8 mouse cellular contexts compared by ENCODE assay signal in the genomic region with DNA sequence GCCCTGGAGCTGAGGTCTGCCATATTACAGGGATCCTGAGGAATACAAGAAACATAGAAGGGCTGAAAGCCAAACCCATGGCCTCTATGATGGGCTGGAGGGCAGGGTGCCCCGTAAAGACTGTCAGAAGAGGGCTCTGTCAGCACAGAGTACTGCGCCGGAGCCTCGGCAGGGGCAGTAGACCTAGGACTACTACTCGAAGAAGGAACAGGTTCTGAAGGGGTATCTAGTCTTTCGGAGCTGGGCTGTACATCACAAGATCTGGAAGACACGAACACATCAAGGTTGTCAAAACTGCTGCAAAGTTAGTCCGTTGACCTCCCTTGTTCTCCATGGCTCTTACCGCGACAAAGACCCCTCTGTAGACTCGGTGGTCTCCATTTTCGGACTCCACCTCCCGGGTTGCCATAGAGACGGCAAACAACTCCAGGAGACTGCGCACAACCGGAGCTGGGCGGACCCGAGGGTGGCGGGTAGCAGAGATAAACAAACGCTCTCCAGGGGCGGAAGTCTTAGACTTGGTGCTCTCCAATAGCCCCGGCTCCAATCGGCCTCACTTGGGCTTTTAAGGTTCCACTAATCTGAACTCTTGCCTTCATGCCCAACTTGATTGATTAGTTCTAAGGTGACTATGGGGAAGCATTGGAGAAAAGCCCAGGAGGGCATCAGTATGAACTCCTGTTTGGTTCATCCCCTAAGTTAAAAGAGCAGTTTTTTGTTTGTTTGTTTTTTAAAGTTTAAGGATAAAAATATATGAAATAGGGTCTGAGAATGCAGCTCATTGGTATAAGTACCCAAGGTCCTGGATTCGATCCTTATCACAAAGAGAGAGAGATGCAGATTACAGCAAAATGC. TPM values are rescaled to one million over a fixed set of nuclear protein-coding genes. Genes with fewer than 3 reads are reported as not detected.
DNase-seq lines count a peak whose midpoint lies in the region; ATAC-seq and TF ChIP-seq lines count a peak whose summit lies in the region.

A gene (minus strand): TSS at position 434 of the 855 bp plus-strand sequence.

- H3K4me2 ChIP-seq in midbrain, embryonic 16.5 days (ENCODE audit: low read length), result peak within 1 kb of the TSS; percentile 56

- peak within 1 kb of the TSS; percentile 29; the same call in 1 of the 2 replicates for H3K4me3 ChIP-seq in left cerebral cortex, adult 2 months
- H3K4me3 ChIP-seq in embryonic facial prominence, embryonic 10.5 days, result peak within 1 kb of the TSS; percentile 52
- H3K4me3 ChIP-seq in liver, adult 2 months (ENCODE audit: insufficient read depth, low read depth, low read length), result no peak within 1 kb of the TSS
- peak within 1 kb of the TSS; percentile 35 for H3K4me3 ChIP-seq in midbrain, embryonic 16.5 days (ENCODE audit: low read depth, low read length)

- ATAC-seq in midbrain, embryonic 16.5 days, result no peak
- ATAC-seq in megakaryocyte, adult 5-6 weeks (ENCODE audit: poor library complexity, severe bottlenecking), result no peak

- no peak within 1 kb of the TSS for H3K27ac ChIP-seq in left cerebral cortex, adult 2 months
- H3K27ac ChIP-seq in embryonic facial prominence, embryonic 10.5 days (replicated peaks), result peak within 1 kb of the TSS; percentile 65
- H3K27ac ChIP-seq in liver, adult 2 months (replicated peaks; ENCODE audit: insufficient read depth, low read depth, low read length), result no peak within 1 kb of the TSS
- peak within 1 kb of the TSS; percentile 50 for H3K27ac ChIP-seq in midbrain, embryonic 16.5 days (ENCODE audit: low read length)

- H3K27me3 ChIP-seq in embryonic facial prominence, embryonic 10.5 days (replicated peaks; ENCODE audit: low read depth, poor library complexity, severe bottlenecking), result no peaks in the 10 kb centered on the region
- H3K27me3 ChIP-seq in liver, adult 2 months (ENCODE audit: control insufficient read depth, insufficient read depth, low read length), result no peaks in the 10 kb centered on the region
- H3K27me3 ChIP-seq in midbrain, embryonic 16.5 days (ENCODE audit: control insufficient read depth, insufficient read depth, low read depth, low read length), result no peaks in the 10 kb centered on the region

- no peak for DNase-seq in left cerebral cortex, adult 2 months (ENCODE audit: extremely low spot score in 1 of 2, low spot score in 2 of 2)
- no peak for DNase-seq in left cerebral cortex, adult 11 months (ENCODE audit: low spot score)
- peak; percentile 79 for DNase-seq in embryonic facial prominence, embryonic 10.5 days (ENCODE audit: low spot score)
- DNase-seq in heart, postnatal 4 days, result peak; percentile 27
- peak; percentile 89 for DNase-seq in liver, adult 2 months (ENCODE audit: extremely low read depth, low read depth, low spot score)
- DNase-seq in urinary bladder, postnatal 25 days (ENCODE audit: low spot score), result no peak

- H3K4me1 ChIP-seq in embryonic facial prominence, embryonic 10.5 days, result peaks cover 30% of the 10 kb centered on the region
- H3K4me1 ChIP-seq in liver, adult 2 months (ENCODE audit: control insufficient read depth, insufficient read depth, low read length), result peaks cover 4% of the 10 kb centered on the region
- H3K4me1 ChIP-seq in midbrain, embryonic 16.5 days (ENCODE audit: control insufficient read depth, insufficient read depth, low read length), result peaks cover 5% of the 10 kb centered on the region; the same call in 1 of the 2 replicates

- H3K79me2 ChIP-seq in liver, adult 2 months (ENCODE audit: control insufficient read depth, insufficient read depth, low read length), result 0 out of 2 replicates have a peak, but pooled peaks cover 2% of the 10 kb centered on the region

- H3K36me3 ChIP-seq in embryonic facial prominence, embryonic 10.5 days (replicated peaks), result peaks cover 16% of the 10 kb centered on the region
- no peaks in the 10 kb centered on the region for H3K36me3 ChIP-seq in liver, adult 2 months (ENCODE audit: control insufficient read depth, insufficient read depth, low read length)
- H3K36me3 ChIP-seq in midbrain, embryonic 16.5 days (ENCODE audit: control insufficient read depth, insufficient read depth, low read length), result peaks cover 3% of the 10 kb centered on the region; the same call in 1 of the 2 replicates

- no peak within 1 kb of the TSS for H3K9ac ChIP-seq in liver, adult 2 months (ENCODE audit: low read depth, low read length)
- H3K9ac ChIP-seq in midbrain, embryonic 16.5 days (ENCODE audit: low read depth, low read length), result peak within 1 kb of the TSS; percentile 0; the same call in 1 of the 2 replicates

- TF ChIP-seq POLR2A in liver, adult 2 months (IDR thresholded peaks at IDR 0.05; ENCODE audit: extremely low read depth, insufficient read depth, low read length), result no peak

- intact Hi-C loops in left cerebral cortex, adult 2 months (cut with DNase I), result no loop called here

- H3K9me3 ChIP-seq in embryonic facial prominence, embryonic 10.5 days, result peaks cover 10% of the 10 kb centered on the region; the same call in 1 of the 2 replicates
- peaks cover 4% of the 10 kb centered on the region; the same call in 1 of the 2 replicates for H3K9me3 ChIP-seq in midbrain, embryonic 16.5 days (replicated peaks; ENCODE audit: control insufficient read depth, low read length, poor library complexity, severe bottlenecking)

- no peak for TF ChIP-seq CTCF in left cerebral cortex, adult 2 months (IDR thresholded peaks at IDR 0.05)
- no peak for TF ChIP-seq CTCF in liver, adult 2 months (IDR thresholded peaks at IDR 0.05; ENCODE audit: low read depth, low read length)

- 17% methylated on average over 24 of the region's 24 CpGs for WGBS in embryonic facial prominence, embryonic 10.5 days
- 17% methylated on average over 24 of the region's 24 CpGs for WGBS in liver, adult 2 months
- 15% methylated on average over 24 of the region's 24 CpGs for WGBS in midbrain, embryonic 16.5 days

RNA-seq across cellular contexts. Expression of the gene that starts here (rescaled TPM):
- 1 to 10 TPM in 1 of 2 experiments, under 1 TPM in 1; 0.95 to 1.6 TPM for total RNA-seq in left cerebral cortex, adult 2 months (2021)
- polyA plus RNA-seq in embryonic facial prominence, embryonic 10.5 days (2016; fragmentation: Nextera tagmentation; extraction: Ambion mirVana), result 1.8 and 2.0 TPM in 2 replicates
- under 1 TPM in 1 of 2 experiments, not detected in 1; 0.32 TPM for total RNA-seq in heart, postnatal 4 days (2021)
- 0.47 and 0.55 TPM in 2 replicates for total RNA-seq in liver, adult 2 months (2014; rRNA removed)
- polyA plus RNA-seq in liver, adult 2 months (2012; rRNA removed), result 0.83 and 1.1 TPM in 2 replicates
- 8.3 and 11.8 TPM in 2 replicates for polyA plus RNA-seq in midbrain, embryonic 16.5 days (2015; fragmentation: Nextera tagmentation; extraction: Ambion mirVana)
- total RNA-seq in megakaryocyte, adult 5-6 weeks (2015), result not detected in 2 replicates
- not detected in 2 replicates for total RNA-seq in megakaryocyte, adult 5-6 weeks (2017)

Comparison
In these comparisons a context has a peak if more than half of its experiments do, and no peak if none do; other contexts are left out.
1. Peak in DNase-seq in heart, postnatal 4 days; RNA of the gene not detected or under 1 TPM.
2. DNase-seq: peak in embryonic facial prominence, embryonic 10.5 days (single experiment) and liver, adult 2 months (single experiment); none in left cerebral cortex, adult 2 months (0 of 2), left cerebral cortex, adult 11 months (single experiment) and urinary bladder, postnatal 25 days (single experiment).
3. H3K27ac ChIP-seq: peak in embryonic facial prominence, embryonic 10.5 days (single experiment) and midbrain, embryonic 16.5 days (single experiment); none in left cerebral cortex, adult 2 months (single experiment) and liver, adult 2 months (single experiment).